Mouse (Mus musculus) heart, postnatal 4 days (tissue): ENCODE measurements around the gene Cd5l. TPM values are rescaled to one million over a fixed set of nuclear protein-coding genes. Genes with fewer than 3 reads are reported as not detected.

Experiments
- DNase-seq: peaks from one replicate; pipeline ENCODE4 v3.0.0; 2021
- total RNA-seq, 2 experiments: library from RNA; stranded (reverse); gene quantifications; 2 replicates each; pipeline ENCODE4 v1.2.3; 2021

The Cd5l gene
- total RNA-seq, 2 experiments from 2014 or later: 0.14 TPM; not detected in 1

- DNase-seq: no peak
These were observed 51.7 kb downstream of the Cd5l start for GRCm38 (mm10) chr3:87409196-87409935.

GRCm38 (mm10) chr3:87410605-87411004 lies 52.9 kb downstream of the Cd5l start:
- no peak for DNase-seq

- peak; percentile 59 for DNase-seq
These were observed 53.5 kb downstream of the Cd5l start for GRCm38 (mm10) chr3:87411150-87411549.

- no peak for DNase-seq
These were observed 63.0 kb downstream of the Cd5l start for GRCm38 (mm10) chr3:87420645-87421044.

Other genes with a start within 250 kb of the Cd5l start
- 10 to 100 TPM; 19.5 to 19.6 TPM for gene Kirrel, start 183.1 kb upstream of the Cd5l start, total RNA-seq
- gene Fcrls, start 94.1 kb upstream of the Cd5l start, total RNA-seq: 1 to 10 TPM; 5.5 to 5.6 TPM
- not detected for gene Fcrl1, start 18.5 kb downstream of the Cd5l start, total RNA-seq
- gene Fcrl5, start 77.9 kb downstream of the Cd5l start, total RNA-seq: not detected
- gene Etv3, start 167.5 kb downstream of the Cd5l start, total RNA-seq: 10 to 100 TPM; 16.8 to 17.6 TPM